Mouse (Mus musculus) lung, adult 2 months (tissue): ENCODE data around the gene Nkx2-5.

Source experiments
- CTCF ChIP-seq: fragments of 200-500 bp; IDR thresholded peaks from 2 replicates; pipeline ENCODE4 v1.5.1; 2011; ENCODE audit warnings: mild to moderate bottlenecking, low read length, control low read depth; ENCODE audit not compliant: insufficient read depth
- POLR2A ChIP-seq: fragments of 200-500 bp; IDR thresholded peaks from 2 replicates; pipeline ENCODE4 v1.6.1; 2011; ENCODE audit warnings: low read depth, mild to moderate bottlenecking, control low read depth, low read length, borderline replicate concordance; ENCODE audit errors: extremely low read depth

DNA sequence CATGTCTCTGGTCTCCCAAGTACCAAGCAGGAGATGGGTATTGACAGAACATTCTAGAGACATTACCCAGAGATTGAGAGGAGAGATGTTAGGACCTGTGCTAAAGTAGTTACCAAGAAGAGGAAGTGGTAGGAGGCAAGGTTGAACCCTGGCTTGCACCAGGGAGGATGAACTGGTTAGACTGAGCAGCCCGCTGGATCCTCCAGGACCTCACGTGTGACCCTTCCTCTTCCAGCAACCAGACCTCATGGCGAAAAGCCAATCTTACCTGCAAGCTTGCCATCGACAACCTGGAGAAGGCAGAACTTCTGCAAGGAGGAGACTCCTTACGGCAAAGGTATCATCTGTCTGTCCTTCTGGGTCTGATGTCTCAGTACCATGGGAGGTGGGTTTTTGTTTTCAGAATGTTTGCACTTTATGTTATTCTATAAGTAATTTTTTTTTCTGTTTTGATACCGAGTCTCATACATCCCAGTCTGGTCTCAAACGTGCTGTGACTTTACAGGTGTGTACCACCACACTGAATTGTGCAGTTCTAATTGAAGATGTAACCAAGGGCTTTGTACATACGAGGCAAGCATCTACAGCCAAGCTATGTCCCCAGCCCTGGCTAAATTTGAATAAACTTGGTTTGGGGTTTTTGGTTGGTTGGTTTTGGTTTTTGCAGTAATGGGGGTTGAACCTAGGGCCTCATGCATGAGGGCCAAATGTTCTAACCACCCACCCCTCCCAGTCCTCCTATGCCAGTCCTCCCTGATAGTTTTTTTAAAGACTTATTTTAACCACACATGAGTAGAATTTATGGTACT lies 55.1 kb downstream of the Nkx2-5 start:
- TF ChIP-seq POLR2A = no peak
- no peak for TF ChIP-seq CTCF
